Mouse (Mus musculus): ENCODE data around the gene Kcnf1. TPM values are rescaled to one million over a fixed set of nuclear protein-coding genes. Genes with fewer than 3 reads are reported as not detected.
A peak's percentile ranks its signal among the peaks of the same experiment; 100 is the strongest.

The Kcnf1 gene
- polyA plus RNA-seq, 1 experiment from 2014 or later, result 0.50 TPM

GRCm38 (mm10) chr12:17193311-17193710 is 16.6 kb upstream of the Kcnf1 start:
- Histone ChIP-seq H3K36me3 (no peaks in the 10 kb centered on the region), H3K27me3 (replicated peaks) (no peaks in the 10 kb centered on the region), H3K9me3 (replicated peaks) (no peaks in the 10 kb centered on the region), H3K9ac (no peak overlapping the region), H3K4me1 (replicated peaks) (no peaks in the 10 kb centered on the region), H3K4me3 (no peak overlapping the region), H3K27ac (ENCODE audit: poor library complexity, severe bottlenecking) (no peak overlapping the region), H3K4me2 (no peak overlapping the region)
- 83% methylated on average over 1 of the region's 1 CpGs for WGBS
- ATAC-seq (ENCODE audit: insufficient number of reproducible peaks, low FRiP score), result no peak

GRCm38 (mm10) chr12:17192887-17193286 is 16.2 kb upstream of the Kcnf1 start:
- H3K36me3 ChIP-seq, result no peaks in the 10 kb centered on the region
- 87% methylated on average over 2 of the region's 2 CpGs for WGBS

GRCm38 (mm10) chr12:17184303-17184775 is 7.7 kb upstream of the Kcnf1 start:
- peak overlapping the region; percentile 10; the same call in 1 of the 2 replicates for H3K4me3 ChIP-seq
- H3K36me3 ChIP-seq, result no peaks in the 10 kb centered on the region
- WGBS, result 12% methylated on average over 7 of the region's 7 CpGs
- peak; percentile 89 for ATAC-seq (ENCODE audit: insufficient number of reproducible peaks, low FRiP score)
- no peaks in the 10 kb centered on the region for H3K9me3 ChIP-seq (replicated peaks)
- H3K4me2 ChIP-seq, result peak overlapping the region; percentile 54
- no peak overlapping the region for H3K9ac ChIP-seq
- no peaks in the 10 kb centered on the region for H3K27me3 ChIP-seq (replicated peaks)
- peak overlapping the region; percentile 62; the same call in 1 of the 2 replicates for H3K27ac ChIP-seq (ENCODE audit: poor library complexity, severe bottlenecking)
- H3K4me1 ChIP-seq (replicated peaks), result peaks cover 10% of the 10 kb centered on the region; the same call in 1 of the 2 replicates

More at GRCm38 (mm10) chr12:17192887-17193286, 16.2 kb upstream of the Kcnf1 start:
- H3K9ac ChIP-seq, result no peak overlapping the region
- no peaks in the 10 kb centered on the region for H3K9me3 ChIP-seq (replicated peaks)
- no peak for ATAC-seq (ENCODE audit: insufficient number of reproducible peaks, low FRiP score)
- H3K4me1 ChIP-seq (replicated peaks), result no peaks in the 10 kb centered on the region
- no peak overlapping the region for H3K4me3 ChIP-seq
- H3K27me3 ChIP-seq (replicated peaks), result no peaks in the 10 kb centered on the region
- no peak overlapping the region for H3K27ac ChIP-seq (ENCODE audit: poor library complexity, severe bottlenecking)
- H3K4me2 ChIP-seq, result no peak overlapping the region

- Histone ChIP-seq H3K4me2 (peak overlapping the region; percentile 54), H3K4me1 (replicated peaks) (peaks cover 10% of the 10 kb centered on the region; the same call in 1 of the 2 replicates), H3K9ac (no peak overlapping the region), H3K4me3 (no peak overlapping the region), H3K27ac (ENCODE audit: poor library complexity, severe bottlenecking) (no peak overlapping the region), H3K27me3 (replicated peaks) (no peaks in the 10 kb centered on the region), H3K9me3 (replicated peaks) (no peaks in the 10 kb centered on the region), H3K36me3 (no peaks in the 10 kb centered on the region)
- ATAC-seq (ENCODE audit: insufficient number of reproducible peaks, low FRiP score), result no peak
- WGBS, result 38% methylated on average over 10 of the region's 10 CpGs
Observed at GRCm38 (mm10) chr12:17183788-17184187, 7.1 kb upstream of the Kcnf1 start.

- peaks cover 30% of the 10 kb centered on the region for H3K27me3 ChIP-seq (replicated peaks)
- peak; percentile 52; the same call in 1 of the 2 replicates for ATAC-seq (ENCODE audit: insufficient number of reproducible peaks, low FRiP score)
Observed at GRCm38 (mm10) chr12:17176041-17176756, 489 bp downstream of the Kcnf1 start.

GRCm38 (mm10) chr12:17175531-17175951 is 1.1 kb downstream of the Kcnf1 start:
- H3K27ac ChIP-seq (ENCODE audit: poor library complexity, severe bottlenecking), result no peak overlapping the region
- H3K4me2 ChIP-seq, result peak overlapping the region; percentile 96
- ATAC-seq (ENCODE audit: insufficient number of reproducible peaks, low FRiP score), result peak; percentile 17; the same call in 1 of the 2 replicates
- H3K36me3 ChIP-seq, result no peaks in the 10 kb centered on the region
- H3K27me3 ChIP-seq (replicated peaks), result peaks cover 30% of the 10 kb centered on the region
- peak overlapping the region; percentile 57 for H3K4me3 ChIP-seq
- H3K4me1 ChIP-seq (replicated peaks), result peaks cover 22% of the 10 kb centered on the region
- peak overlapping the region; percentile 63 for H3K9ac ChIP-seq
- H3K9me3 ChIP-seq (replicated peaks), result no peaks in the 10 kb centered on the region
- 10% methylated on average over 25 of the region's 25 CpGs for WGBS

More at GRCm38 (mm10) chr12:17176041-17176756, 489 bp downstream of the Kcnf1 start:
- Histone ChIP-seq H3K36me3 (no peaks in the 10 kb centered on the region), H3K27ac (ENCODE audit: poor library complexity, severe bottlenecking) (no peak overlapping the region), H3K4me3 (peak overlapping the region; percentile 57), H3K4me2 (peak overlapping the region; percentile 96), H3K4me1 (replicated peaks) (peaks cover 22% of the 10 kb centered on the region), H3K9ac (peak overlapping the region; percentile 63), H3K9me3 (replicated peaks) (no peaks in the 10 kb centered on the region)
- WGBS, result under 1% methylated on average over 54 of the region's 54 CpGs

GRCm38 (mm10) chr12:17175124-17175523 is 1.6 kb downstream of the Kcnf1 start:
- Histone ChIP-seq H3K9ac (no peak overlapping the region), H3K4me1 (replicated peaks) (peaks cover 22% of the 10 kb centered on the region), H3K4me3 (peak overlapping the region; percentile 57), H3K4me2 (peak overlapping the region; percentile 96), H3K27me3 (replicated peaks) (peaks cover 30% of the 10 kb centered on the region), H3K9me3 (replicated peaks) (no peaks in the 10 kb centered on the region), H3K36me3 (no peaks in the 10 kb centered on the region), H3K27ac (ENCODE audit: poor library complexity, severe bottlenecking) (no peak overlapping the region)
- ATAC-seq (ENCODE audit: insufficient number of reproducible peaks, low FRiP score), result no peak
- WGBS, result 68% methylated on average over 20 of the region's 20 CpGs

- 56% methylated on average over 10 of the region's 10 CpGs for WGBS
- Histone ChIP-seq H3K36me3 (no peaks in the 10 kb centered on the region), H3K4me1 (replicated peaks) (peaks cover 22% of the 10 kb centered on the region), H3K4me2 (no peak overlapping the region), H3K9ac (no peak overlapping the region), H3K9me3 (replicated peaks) (no peaks in the 10 kb centered on the region), H3K27ac (ENCODE audit: poor library complexity, severe bottlenecking) (no peak overlapping the region), H3K27me3 (replicated peaks) (peaks cover 30% of the 10 kb centered on the region), H3K4me3 (no peak overlapping the region)
- ATAC-seq (ENCODE audit: insufficient number of reproducible peaks, low FRiP score), result no peak
Observed at GRCm38 (mm10) chr12:17174134-17174893, 2.4 kb downstream of the Kcnf1 start.

- peaks cover 11% of the 10 kb centered on the region for H3K4me1 ChIP-seq (replicated peaks)
- no peaks in the 10 kb centered on the region for H3K9me3 ChIP-seq (replicated peaks)
- 80% methylated on average over 10 of the region's 10 CpGs for WGBS
- no peak overlapping the region for H3K4me2 ChIP-seq
- no peak overlapping the region for H3K9ac ChIP-seq
- no peak overlapping the region for H3K27ac ChIP-seq (ENCODE audit: poor library complexity, severe bottlenecking)
- H3K27me3 ChIP-seq (replicated peaks), result peaks cover 16% of the 10 kb centered on the region
- no peak overlapping the region for H3K4me3 ChIP-seq
- no peak for ATAC-seq (ENCODE audit: insufficient number of reproducible peaks, low FRiP score)
- no peaks in the 10 kb centered on the region for H3K36me3 ChIP-seq
Observed at GRCm38 (mm10) chr12:17170406-17170805, 6.3 kb downstream of the Kcnf1 start.

- H3K36me3 ChIP-seq, result no peaks in the 10 kb centered on the region
- WGBS, result 84% methylated on average over 2 of the region's 2 CpGs
Observed at GRCm38 (mm10) chr12:17166116-17166515, 10.6 kb downstream of the Kcnf1 start.

GRCm38 (mm10) chr12:17163996-17164395 is 12.7 kb downstream of the Kcnf1 start:
- Histone ChIP-seq H3K27ac (ENCODE audit: poor library complexity, severe bottlenecking) (no peak overlapping the region), H3K9ac (no peak overlapping the region), H3K9me3 (replicated peaks) (peaks cover 7% of the 10 kb centered on the region), H3K36me3 (no peaks in the 10 kb centered on the region), H3K4me3 (no peak overlapping the region), H3K4me1 (replicated peaks) (no peaks in the 10 kb centered on the region), H3K4me2 (no peak overlapping the region), H3K27me3 (replicated peaks) (no peaks in the 10 kb centered on the region)
- no peak for ATAC-seq (ENCODE audit: insufficient number of reproducible peaks, low FRiP score)
- 84% methylated on average over 3 of the region's 3 CpGs for WGBS

More at GRCm38 (mm10) chr12:17166116-17166515, 10.6 kb downstream of the Kcnf1 start:
- Histone ChIP-seq H3K4me3 (no peak overlapping the region), H3K4me1 (replicated peaks) (no peaks in the 10 kb centered on the region), H3K9ac (no peak overlapping the region), H3K9me3 (replicated peaks) (peaks cover 7% of the 10 kb centered on the region), H3K27ac (ENCODE audit: poor library complexity, severe bottlenecking) (no peak overlapping the region), H3K4me2 (no peak overlapping the region), H3K27me3 (replicated peaks) (no peaks in the 10 kb centered on the region)
- no peak for ATAC-seq (ENCODE audit: insufficient number of reproducible peaks, low FRiP score)
